Mouse (Mus musculus): ENCODE results near the gene Npdc1.
A peak's percentile ranks its signal among the peaks of the same experiment; 100 is the strongest.
"Not testable (repeated sequence)": the region's sequence is repeated elsewhere in the genome, so short reads cannot be mapped to it uniquely, and the experiment has no call there.

Gene Npdc1

DNA sequence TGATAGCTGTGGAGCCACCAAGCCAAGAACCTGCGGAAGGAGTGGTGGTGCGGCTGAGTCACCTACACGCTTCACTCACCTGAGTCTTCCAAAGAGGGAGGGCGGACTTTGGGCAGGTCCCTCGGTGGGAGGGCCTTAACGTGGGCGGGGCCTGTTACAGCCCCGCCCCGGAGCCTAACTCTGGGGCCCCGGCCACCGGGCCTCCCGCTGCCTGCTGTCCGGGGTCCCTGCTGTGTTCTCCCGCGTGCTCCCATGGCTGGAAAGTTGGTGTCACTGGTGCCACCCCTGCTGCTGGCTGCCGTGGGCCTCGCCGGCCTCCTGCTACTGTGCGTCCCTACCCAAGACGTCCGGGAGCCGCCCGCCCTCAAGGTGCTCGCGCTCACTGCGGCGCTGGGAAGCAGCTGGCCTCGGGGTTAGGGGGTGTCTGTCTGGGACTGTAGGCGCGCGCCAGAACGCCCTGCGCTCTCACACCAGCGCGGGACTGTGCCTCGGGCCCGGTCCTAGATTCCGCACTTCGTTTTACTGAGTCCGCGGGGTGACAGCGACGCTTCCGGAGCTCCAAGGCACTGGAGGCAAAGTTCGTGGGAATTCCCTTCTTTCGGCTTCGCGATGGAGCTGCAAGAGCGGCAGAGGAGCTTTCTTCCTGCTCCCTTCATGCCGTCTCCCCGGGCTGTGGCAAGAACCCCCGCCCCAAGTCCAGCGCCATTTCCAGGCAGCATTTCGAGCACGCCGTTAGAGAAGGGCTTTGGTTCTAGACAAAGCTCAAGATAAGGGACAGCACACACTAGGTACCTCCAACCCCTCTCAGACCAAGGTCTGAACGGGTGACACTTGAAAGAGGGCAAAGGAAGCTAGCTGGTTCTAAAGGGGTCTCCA lies 3.2 kb upstream of the Npdc1 start, which contains the start of gene Entpd2:
Gene Entpd2, plus strand, starts transcription at position 154 of the 876 bp plus-strand sequence.
- DNase-seq: peak; percentile 63 to 80

DNA sequence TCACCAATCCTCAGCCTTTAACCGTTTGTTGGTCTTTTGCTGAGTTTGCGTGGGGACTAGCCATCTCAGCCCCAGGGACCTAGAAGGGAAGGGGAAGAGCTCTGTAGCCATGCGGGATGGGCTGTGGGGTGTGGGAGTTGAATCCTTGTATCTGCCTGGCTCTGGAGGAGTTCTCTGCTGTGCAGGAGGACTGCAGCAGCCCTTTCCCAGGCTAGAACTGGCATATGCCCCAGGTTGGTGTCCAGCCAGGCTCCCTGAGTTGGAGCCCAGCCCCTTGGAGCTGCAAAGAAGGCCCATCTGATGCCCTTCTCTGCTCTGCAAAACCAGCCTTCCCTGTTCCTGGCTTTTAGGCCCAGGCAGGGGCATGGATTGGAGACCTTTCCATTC lies 2.6 kb upstream of the Npdc1 start:
- no peak for DNase-seq

DNA sequence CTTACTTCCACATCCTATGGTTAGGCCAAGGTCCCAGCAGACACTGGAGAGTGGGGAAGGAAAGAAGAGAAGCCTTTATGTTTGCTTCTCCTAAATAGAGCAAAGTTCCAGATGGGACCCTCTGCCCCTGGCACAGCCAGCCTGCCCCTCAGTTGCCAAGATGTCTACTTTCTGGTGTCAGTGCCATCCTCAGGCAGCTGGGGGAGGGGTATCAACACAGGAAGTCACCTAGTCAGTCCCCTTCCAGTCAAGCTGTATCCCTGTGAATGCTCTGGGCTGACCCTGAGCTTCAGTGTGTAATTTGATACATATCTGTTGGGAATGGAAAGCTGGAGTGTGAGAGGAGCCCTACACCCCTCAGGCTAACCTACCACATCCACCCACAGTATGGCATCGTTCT lies 2.1 kb upstream of the Npdc1 start:
- no peak for DNase-seq

- no peak for DNase-seq
Observed at GRCm38 (mm10) chr2:25398065-25398464, 1.1 kb upstream of the Npdc1 start.

DNA sequence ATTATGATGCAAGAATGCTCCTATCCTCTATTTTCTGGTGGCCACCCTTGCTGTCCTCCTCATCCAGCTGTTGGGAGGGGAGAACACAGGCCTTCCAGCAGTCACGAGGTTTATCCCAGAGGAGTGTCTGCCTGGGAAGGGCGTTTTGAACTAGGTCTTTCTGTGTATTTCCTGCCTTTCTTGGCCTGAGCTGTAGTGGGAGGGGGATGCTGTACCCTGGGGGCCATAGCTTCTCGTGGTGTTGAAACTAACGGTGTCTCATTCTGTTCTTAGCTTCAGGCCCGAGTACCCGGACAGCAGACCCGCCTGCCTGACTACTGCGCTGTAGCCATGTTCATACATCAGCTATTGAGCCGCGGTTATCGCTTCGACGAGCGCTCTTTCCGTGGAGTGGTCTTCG lies 1.1 kb downstream of the Npdc1 start:
- DNase-seq: no peak

GRCm38 (mm10) chr2:25400764-25401163 lies 1.6 kb downstream of the Npdc1 start:
- peak; percentile 72 to 88 for DNase-seq

DNA sequence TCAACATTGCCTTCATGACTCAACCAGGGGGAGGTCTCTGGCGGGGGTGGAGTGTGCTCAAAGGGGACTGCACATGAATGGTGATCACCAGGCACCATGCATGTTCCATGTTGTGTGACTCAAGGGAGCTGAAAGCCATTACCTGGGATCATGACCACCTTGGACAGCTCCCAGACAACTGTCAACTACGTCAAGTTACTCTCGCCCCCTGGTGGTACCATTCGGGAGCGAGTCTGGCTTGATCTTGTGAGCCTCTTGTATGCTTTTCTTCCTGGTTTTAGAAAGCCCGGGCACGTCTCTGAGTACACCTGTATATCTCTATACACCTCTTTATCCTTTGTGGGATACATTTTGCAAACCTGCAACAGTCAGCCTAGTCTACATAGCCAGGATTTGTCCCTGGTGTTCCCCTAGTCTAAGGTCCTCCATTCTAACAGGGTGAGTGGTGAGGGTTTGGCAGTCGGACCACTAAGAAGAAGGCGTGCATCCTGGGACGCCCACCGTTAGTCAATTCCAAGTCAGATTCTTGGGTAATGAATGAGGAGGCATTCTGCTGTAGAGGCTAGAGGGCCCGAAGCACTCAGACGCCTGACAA lies 3.3 kb downstream of the Npdc1 start:
- DNase-seq: peak; percentile 89 to 95

GRCm38 (mm10) chr2:25402972-25403601 lies 3.9 kb downstream of the Npdc1 start:
- peak; percentile 76 to 80 for DNase-seq

GRCm38 (mm10) chr2:25403994-25404393 lies 4.8 kb downstream of the Npdc1 start:
- no peak for DNase-seq

DNA sequence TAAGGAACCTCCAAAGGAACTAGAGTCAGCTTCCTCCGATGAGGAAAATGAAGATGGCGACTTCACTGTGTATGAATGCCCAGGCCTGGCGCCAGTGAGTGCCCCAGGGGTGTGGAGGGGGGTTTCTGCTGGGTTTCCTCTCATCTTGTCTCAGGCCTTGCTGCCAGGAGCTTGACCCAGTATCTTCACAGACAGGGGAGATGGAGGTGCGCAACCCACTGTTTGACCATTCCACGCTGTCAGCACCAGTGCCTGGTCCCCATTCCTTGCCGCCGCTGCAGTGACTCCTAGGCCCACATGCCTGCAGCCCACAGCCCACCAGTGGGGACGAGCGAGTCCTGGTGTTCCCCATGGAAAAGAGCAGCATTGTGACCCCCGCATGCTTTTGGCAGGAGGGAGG lies 9.8 kb downstream of the Npdc1 start:
- no peak for DNase-seq

- DNase-seq: not testable (repeated sequence)
Observed at GRCm38 (mm10) chr2:25413436-25413835, 14.3 kb downstream of the Npdc1 start.

DNA sequence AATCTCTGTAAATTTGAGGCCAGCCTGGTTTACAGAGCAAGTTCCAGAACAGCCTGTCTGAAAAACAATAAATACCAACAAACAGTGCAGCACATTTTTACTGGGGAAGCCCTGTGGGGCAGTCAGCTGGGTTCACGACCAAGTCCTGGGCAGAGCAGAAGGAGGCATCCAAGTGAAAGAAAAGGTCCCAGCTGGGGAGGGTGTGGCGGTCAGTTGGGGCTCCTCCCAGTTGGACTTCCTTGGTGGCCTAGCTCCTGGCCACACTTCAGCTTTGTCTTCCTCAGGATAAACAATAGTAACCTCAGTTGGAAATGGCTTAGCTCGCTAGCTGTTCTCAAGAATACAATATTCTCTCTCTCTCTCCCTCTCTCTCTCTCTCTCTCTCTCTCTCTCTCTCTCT lies 18.3 kb downstream of the Npdc1 start:
- no peak for DNase-seq

DNA sequence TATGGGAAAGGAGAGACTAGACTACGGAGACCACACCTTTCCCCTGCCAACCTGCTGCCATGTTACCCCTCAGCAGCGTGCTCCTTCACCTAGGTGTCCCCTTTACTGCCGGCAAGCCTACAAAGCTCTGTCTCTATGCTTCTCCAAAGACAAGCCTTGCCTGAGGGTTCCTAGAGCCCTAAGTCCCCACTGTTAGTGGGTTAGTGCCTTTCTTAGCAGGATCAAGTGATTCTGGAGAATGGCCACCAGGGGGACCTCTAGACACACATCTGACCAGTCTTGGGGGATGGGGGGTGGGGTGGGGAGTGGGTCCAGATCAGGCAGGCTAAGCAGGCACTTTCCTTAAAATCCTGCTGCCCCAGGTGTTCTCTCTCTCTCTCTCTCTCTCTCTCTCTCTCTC lies 22.7 kb downstream of the Npdc1 start:
- DNase-seq: peak; percentile 35 to 75

DNA sequence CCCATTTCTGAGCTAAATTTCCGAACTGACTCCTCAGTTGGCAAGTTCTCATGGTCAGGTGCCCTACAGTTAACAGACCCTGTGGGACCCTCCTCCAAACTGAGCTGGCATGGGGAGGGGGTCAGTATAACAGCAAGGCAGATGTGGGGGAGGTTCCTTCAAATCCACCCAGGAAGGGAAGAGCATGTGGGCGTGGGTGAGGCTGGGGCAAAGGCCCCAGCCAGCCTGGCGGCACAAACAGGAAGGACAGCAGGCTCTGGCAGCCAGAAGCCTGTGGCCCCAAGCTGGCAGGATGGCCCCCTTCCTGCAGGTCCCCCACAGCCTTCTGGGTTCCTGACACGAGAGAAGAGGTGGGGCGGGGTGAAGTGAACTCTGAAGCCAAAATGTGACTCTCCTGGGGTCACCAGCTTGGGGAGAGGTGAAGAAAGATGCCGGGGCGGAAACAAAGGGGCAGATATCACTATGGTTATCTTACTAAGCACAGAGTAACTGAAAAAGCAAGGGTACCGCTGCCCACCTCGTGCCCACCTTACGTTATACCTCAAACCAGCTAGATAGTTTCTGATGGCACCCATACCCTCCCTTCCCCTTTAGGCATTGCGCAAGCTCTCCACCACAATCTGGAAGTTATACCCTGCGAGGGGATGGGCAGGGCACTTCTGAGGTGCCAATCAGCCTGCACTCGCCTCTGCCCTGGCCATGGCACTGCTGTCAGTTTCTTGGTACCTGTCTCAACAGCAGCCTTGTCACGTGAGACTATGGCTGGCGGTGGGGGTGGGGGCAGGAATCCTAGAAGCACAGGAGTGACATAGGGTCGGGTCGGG lies 23.6 kb downstream of the Npdc1 start, which contains the start of gene Fut7:
Gene Fut7, plus strand, starts transcription at position 681 of the 824 bp plus-strand sequence.
- no peak for DNase-seq

DNA sequence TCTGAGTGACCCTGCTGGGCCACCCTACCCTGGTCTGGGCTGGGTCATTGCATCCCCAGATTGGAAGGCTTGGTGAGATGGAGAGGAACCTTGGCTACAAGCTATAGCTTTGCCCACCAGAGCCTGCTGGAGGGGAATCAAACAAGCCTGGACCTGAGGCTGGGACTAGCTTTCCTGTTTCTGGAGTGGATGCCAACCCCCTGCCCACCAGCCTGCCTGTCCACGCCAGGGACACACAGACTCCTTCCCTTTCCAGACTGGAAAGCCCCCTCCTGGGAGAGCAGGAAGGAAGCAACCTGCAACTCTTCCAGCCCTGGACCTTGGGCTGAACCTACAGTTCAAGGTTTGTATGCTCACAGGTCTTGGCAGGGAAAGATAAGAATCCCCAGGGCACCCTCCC lies 24.5 kb downstream of the Npdc1 start:
- no peak for DNase-seq

DNA sequence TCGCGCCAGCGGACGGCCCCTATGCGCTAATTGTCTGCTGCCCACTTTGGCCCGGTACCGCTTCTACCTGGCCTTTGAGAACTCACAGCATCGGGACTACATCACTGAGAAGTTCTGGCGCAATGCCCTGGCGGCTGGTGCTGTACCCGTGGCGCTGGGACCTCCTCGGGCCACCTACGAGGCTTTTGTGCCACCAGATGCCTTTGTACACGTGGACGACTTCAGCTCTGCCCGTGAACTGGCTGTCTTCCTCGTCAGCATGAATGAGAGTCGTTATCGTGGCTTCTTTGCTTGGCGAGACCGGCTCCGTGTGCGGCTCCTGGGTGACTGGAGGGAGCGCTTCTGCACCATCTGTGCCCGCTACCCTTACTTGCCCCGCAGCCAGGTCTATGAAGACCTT lies 26.3 kb downstream of the Npdc1 start:
- DNase-seq: no peak

DNA sequence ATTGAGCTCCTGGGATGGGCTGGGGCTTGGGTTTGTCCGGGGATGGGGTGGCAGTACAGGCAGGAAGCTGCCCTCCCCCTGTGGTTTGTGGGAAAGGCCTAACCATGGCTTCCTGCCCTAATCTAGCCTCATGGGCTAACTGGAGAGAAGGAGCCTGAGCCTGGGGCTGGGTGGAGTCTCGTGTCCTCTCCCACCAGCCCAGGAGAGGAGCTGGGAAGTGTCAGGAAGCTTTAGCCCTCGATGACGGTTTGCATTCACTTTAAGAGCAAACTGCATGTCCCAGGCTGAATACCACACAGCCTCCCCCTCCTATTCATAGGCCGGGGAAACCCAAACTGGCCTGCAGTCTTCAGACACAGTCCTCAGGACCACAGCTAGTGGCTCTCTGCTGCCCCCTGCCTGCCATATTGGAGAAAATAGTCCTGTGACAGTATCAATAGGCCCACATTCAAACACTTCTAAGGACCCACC lies 27.6 kb downstream of the Npdc1 start:
- DNase-seq: peak; percentile 70 to 89

GRCm38 (mm10) chr2:25427256-25427655 lies 28.1 kb downstream of the Npdc1 start:
- DNase-seq: no peak

- DNase-seq: peak; percentile 96 to 97
Observed at GRCm38 (mm10) chr2:25428442-25429236, 29.5 kb downstream of the Npdc1 start, which contains the start of gene Abca2. TSS of gene Abca2 (plus strand) at chr2:25428703.

DNA sequence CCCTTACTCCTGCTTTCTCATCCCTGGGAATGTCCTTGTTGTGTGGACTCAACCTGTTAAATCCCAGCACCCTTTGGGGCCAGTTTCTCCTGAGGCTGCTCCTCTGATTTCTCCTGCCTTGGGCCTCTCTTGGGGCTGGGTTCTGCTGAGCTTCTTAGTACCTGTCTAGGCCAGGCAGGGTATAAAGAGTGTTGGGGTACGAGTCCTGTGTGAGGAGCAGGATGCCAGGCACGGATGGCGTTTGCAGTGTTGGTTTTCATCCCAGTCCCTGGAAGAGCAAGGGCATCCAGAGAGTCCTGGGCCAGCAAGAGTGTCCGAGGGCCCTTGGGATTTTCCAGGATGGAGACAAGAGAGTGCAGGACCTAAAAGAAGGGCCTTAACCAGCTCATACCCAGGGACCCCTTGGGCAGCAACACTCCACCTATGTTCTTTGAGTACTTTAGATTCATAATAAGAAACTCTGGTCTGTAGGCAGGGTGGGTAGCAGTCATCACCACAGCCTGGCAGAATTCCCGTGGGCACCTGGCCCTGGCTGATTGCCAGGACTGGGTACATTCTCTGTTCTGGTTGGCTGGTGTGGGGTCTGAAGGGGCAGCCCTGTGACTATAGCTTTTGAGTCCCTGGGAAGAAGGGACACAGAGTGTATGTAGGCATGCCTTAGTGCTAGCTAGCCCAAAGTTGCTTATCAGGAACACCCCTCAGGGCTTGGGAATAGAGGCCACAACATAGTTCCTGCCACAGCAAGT lies 30.5 kb downstream of the Npdc1 start:
- DNase-seq: peak in 1 of 2 experiments; percentile 58

All from kidney, postnatal 36 days (tissue).